Mouse (Mus musculus): ENCODE results near the gene Adgrb3. TPM values are rescaled to one million over a fixed set of nuclear protein-coding genes. Genes with fewer than 3 reads are reported as not detected.

Gene Adgrb3
- polyA plus RNA-seq, 1 experiment from 2014 or later: 2.9 TPM

GRCm38 (mm10) chr1:25189261-25189660 lies 640.2 kb downstream of the Adgrb3 start:
- no peaks in the 10 kb centered on the region for H3K27me3 ChIP-seq (replicated peaks; ENCODE audit: control insufficient read depth, insufficient read depth, low read length)
- H3K4me1 ChIP-seq (ENCODE audit: control insufficient read depth, insufficient read depth, low read length): peaks cover 9% of the 10 kb centered on the region; the same call in 1 of the 2 replicates
- peak; percentile 44 for DNase-seq (ENCODE audit: low spot score)
- H3K4me3 ChIP-seq (ENCODE audit: low read depth, low read length): no peak overlapping the region
- no peaks in the 10 kb centered on the region for H3K9me3 ChIP-seq (ENCODE audit: control insufficient read depth, low read length)
- WGBS: 36% methylated on average over 9 of the region's 9 CpGs
- 0 out of 2 replicates have a peak overlapping the region, but pooled peaks have one; percentile 10 for H3K4me2 ChIP-seq (ENCODE audit: low read depth, low read length)
- ATAC-seq (ENCODE audit: low read depth): no peak
- H3K9ac ChIP-seq (ENCODE audit: low read depth, low read length): no peak overlapping the region
- H3K36me3 ChIP-seq (ENCODE audit: control insufficient read depth, insufficient read depth, low read length): no peaks in the 10 kb centered on the region
- H3K27ac ChIP-seq (replicated peaks; ENCODE audit: low read depth, low read length): no peak overlapping the region

DNA sequence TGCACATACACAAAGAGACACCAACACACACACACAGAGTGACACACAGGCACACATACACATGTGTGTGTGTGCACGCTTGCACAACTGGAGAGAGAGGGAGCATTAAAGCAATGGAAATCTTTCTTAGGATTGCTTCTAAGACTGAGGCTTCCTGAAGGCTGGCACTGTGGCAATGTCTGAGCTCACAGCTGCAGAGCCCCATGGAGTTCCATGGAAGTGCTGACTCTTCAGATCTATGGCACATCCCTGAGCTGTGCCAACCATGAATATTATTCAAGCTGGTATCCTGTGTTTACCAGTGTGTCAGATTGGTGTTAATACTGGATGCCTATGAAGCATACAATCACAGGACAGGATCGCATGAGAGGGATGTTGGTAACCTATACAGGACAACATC lies 643.6 kb downstream of the Adgrb3 start:
- H3K36me3 ChIP-seq (ENCODE audit: control insufficient read depth, insufficient read depth, low read length): no peaks in the 10 kb centered on the region
- ATAC-seq (ENCODE audit: low read depth): no peak
- peaks cover 9% of the 10 kb centered on the region; the same call in 1 of the 2 replicates for H3K4me1 ChIP-seq (ENCODE audit: control insufficient read depth, insufficient read depth, low read length)
- no peak for DNase-seq (ENCODE audit: low spot score)
- H3K4me3 ChIP-seq (ENCODE audit: low read depth, low read length): no peak overlapping the region
- no peak overlapping the region for H3K27ac ChIP-seq (replicated peaks; ENCODE audit: low read depth, low read length)
- H3K4me2 ChIP-seq (ENCODE audit: low read depth, low read length): no peak overlapping the region
- H3K9ac ChIP-seq (ENCODE audit: low read depth, low read length): no peak overlapping the region
- no peaks in the 10 kb centered on the region for H3K9me3 ChIP-seq (ENCODE audit: control insufficient read depth, low read length)
- H3K27me3 ChIP-seq (replicated peaks; ENCODE audit: control insufficient read depth, insufficient read depth, low read length): no peaks in the 10 kb centered on the region
- 86% methylated on average over 2 of the region's 2 CpGs for WGBS

- Histone ChIP-seq H3K27ac (replicated peaks; ENCODE audit: low read depth, low read length) (no peak overlapping the region), H3K9ac (ENCODE audit: low read depth, low read length) (no peak overlapping the region), H3K4me3 (ENCODE audit: low read depth, low read length) (no peak overlapping the region), H3K4me1 (ENCODE audit: control insufficient read depth, insufficient read depth, low read length) (peaks cover 8% of the 10 kb centered on the region; the same call in 1 of the 2 replicates), H3K4me2 (ENCODE audit: low read depth, low read length) (no peak overlapping the region), H3K36me3 (ENCODE audit: control insufficient read depth, insufficient read depth, low read length) (no peaks in the 10 kb centered on the region), H3K9me3 (ENCODE audit: control insufficient read depth, low read length) (no peaks in the 10 kb centered on the region), H3K27me3 (replicated peaks; ENCODE audit: control insufficient read depth, insufficient read depth, low read length) (no peaks in the 10 kb centered on the region)
- WGBS: 60% methylated on average over 2 of the region's 2 CpGs
- DNase-seq (ENCODE audit: low spot score): no peak
- ATAC-seq (ENCODE audit: low read depth): no peak
Measured at GRCm38 (mm10) chr1:25181881-25182280, 647.6 kb downstream of the Adgrb3 start.

DNA sequence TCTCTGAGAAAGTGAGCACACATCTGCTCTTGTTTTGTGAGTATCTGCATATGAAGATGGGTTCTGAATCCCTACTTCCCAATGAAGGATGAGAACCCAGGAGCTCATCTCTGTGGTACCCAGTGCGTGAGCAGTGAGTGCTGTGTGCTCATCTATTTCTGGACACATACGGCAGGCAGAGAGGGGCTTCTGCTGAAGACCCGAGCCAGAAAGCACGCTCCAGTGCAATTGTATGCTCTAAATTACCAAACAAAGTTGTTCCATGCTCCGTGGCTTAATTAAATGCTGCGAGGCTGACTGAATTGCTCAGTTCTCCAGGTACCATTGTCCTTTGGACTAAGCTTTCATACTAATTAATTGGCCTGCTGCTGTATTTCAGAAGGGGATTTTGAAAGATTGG lies 648.9 kb downstream of the Adgrb3 start:
- no peak overlapping the region for H3K4me3 ChIP-seq (ENCODE audit: low read depth, low read length)

GRCm38 (mm10) chr1:25179860-25180582 lies 649.5 kb downstream of the Adgrb3 start:
- Histone ChIP-seq H3K4me1 (ENCODE audit: control insufficient read depth, insufficient read depth, low read length) (peaks cover 8% of the 10 kb centered on the region; the same call in 1 of the 2 replicates), H3K27me3 (replicated peaks; ENCODE audit: control insufficient read depth, insufficient read depth, low read length) (no peaks in the 10 kb centered on the region), H3K9ac (ENCODE audit: low read depth, low read length) (no peak overlapping the region), H3K4me3 (ENCODE audit: low read depth, low read length) (no peak overlapping the region), H3K4me2 (ENCODE audit: low read depth, low read length) (no peak overlapping the region), H3K27ac (replicated peaks; ENCODE audit: low read depth, low read length) (no peak overlapping the region), H3K9me3 (ENCODE audit: control insufficient read depth, low read length) (no peaks in the 10 kb centered on the region), H3K36me3 (ENCODE audit: control insufficient read depth, insufficient read depth, low read length) (no peaks in the 10 kb centered on the region)
- ATAC-seq (ENCODE audit: low read depth) (no peak), DNase-seq (ENCODE audit: low spot score) (no peak)
- 62% methylated on average over 9 of the region's 9 CpGs for WGBS

More for the DNA sequence above, 648.9 kb downstream of the Adgrb3 start:
- no peak overlapping the region for H3K9ac ChIP-seq (ENCODE audit: low read depth, low read length)
- H3K27me3 ChIP-seq (replicated peaks; ENCODE audit: control insufficient read depth, insufficient read depth, low read length): no peaks in the 10 kb centered on the region
- no peak for ATAC-seq (ENCODE audit: low read depth)
- H3K27ac ChIP-seq (replicated peaks; ENCODE audit: low read depth, low read length): no peak overlapping the region
- WGBS: 51% methylated on average over 6 of the region's 6 CpGs
- H3K36me3 ChIP-seq (ENCODE audit: control insufficient read depth, insufficient read depth, low read length): no peaks in the 10 kb centered on the region
- H3K4me2 ChIP-seq (ENCODE audit: low read depth, low read length): no peak overlapping the region
- H3K9me3 ChIP-seq (ENCODE audit: control insufficient read depth, low read length): no peaks in the 10 kb centered on the region
- peaks cover 8% of the 10 kb centered on the region; the same call in 1 of the 2 replicates for H3K4me1 ChIP-seq (ENCODE audit: control insufficient read depth, insufficient read depth, low read length)
- no peak for DNase-seq (ENCODE audit: low spot score)

- H3K4me1 ChIP-seq (ENCODE audit: control insufficient read depth, insufficient read depth, low read length): peaks cover 8% of the 10 kb centered on the region; the same call in 1 of the 2 replicates
- H3K27ac ChIP-seq (replicated peaks; ENCODE audit: low read depth, low read length): no peak overlapping the region
- H3K4me3 ChIP-seq (ENCODE audit: low read depth, low read length): no peak overlapping the region
- no peaks in the 10 kb centered on the region for H3K36me3 ChIP-seq (ENCODE audit: control insufficient read depth, insufficient read depth, low read length)
- no peak for DNase-seq (ENCODE audit: low spot score)
- ATAC-seq (ENCODE audit: low read depth): no peak
- H3K27me3 ChIP-seq (replicated peaks; ENCODE audit: control insufficient read depth, insufficient read depth, low read length): no peaks in the 10 kb centered on the region
- H3K9ac ChIP-seq (ENCODE audit: low read depth, low read length): peak overlapping the region; percentile 31; the same call in 1 of the 2 replicates
- H3K4me2 ChIP-seq (ENCODE audit: low read depth, low read length): peak overlapping the region; percentile 43
- 22% methylated on average over 21 of the region's 21 CpGs for WGBS
- H3K9me3 ChIP-seq (ENCODE audit: control insufficient read depth, low read length): no peaks in the 10 kb centered on the region
Measured at GRCm38 (mm10) chr1:25178347-25179130, 651.0 kb downstream of the Adgrb3 start.

- WGBS: 91% methylated on average over 5 of the region's 5 CpGs
- Histone ChIP-seq H3K9ac (ENCODE audit: low read depth, low read length) (no peak overlapping the region), H3K4me1 (ENCODE audit: control insufficient read depth, insufficient read depth, low read length) (no peaks in the 10 kb centered on the region), H3K27ac (replicated peaks; ENCODE audit: low read depth, low read length) (no peak overlapping the region), H3K9me3 (ENCODE audit: control insufficient read depth, low read length) (no peaks in the 10 kb centered on the region), H3K4me2 (ENCODE audit: low read depth, low read length) (no peak overlapping the region), H3K27me3 (replicated peaks; ENCODE audit: control insufficient read depth, insufficient read depth, low read length) (no peaks in the 10 kb centered on the region), H3K4me3 (ENCODE audit: low read depth, low read length) (no peak overlapping the region), H3K36me3 (ENCODE audit: control insufficient read depth, insufficient read depth, low read length) (no peaks in the 10 kb centered on the region)
- DNase-seq (ENCODE audit: low spot score) (no peak), ATAC-seq (ENCODE audit: low read depth) (no peak)
Measured at GRCm38 (mm10) chr1:25167120-25167519, 662.4 kb downstream of the Adgrb3 start.

DNA sequence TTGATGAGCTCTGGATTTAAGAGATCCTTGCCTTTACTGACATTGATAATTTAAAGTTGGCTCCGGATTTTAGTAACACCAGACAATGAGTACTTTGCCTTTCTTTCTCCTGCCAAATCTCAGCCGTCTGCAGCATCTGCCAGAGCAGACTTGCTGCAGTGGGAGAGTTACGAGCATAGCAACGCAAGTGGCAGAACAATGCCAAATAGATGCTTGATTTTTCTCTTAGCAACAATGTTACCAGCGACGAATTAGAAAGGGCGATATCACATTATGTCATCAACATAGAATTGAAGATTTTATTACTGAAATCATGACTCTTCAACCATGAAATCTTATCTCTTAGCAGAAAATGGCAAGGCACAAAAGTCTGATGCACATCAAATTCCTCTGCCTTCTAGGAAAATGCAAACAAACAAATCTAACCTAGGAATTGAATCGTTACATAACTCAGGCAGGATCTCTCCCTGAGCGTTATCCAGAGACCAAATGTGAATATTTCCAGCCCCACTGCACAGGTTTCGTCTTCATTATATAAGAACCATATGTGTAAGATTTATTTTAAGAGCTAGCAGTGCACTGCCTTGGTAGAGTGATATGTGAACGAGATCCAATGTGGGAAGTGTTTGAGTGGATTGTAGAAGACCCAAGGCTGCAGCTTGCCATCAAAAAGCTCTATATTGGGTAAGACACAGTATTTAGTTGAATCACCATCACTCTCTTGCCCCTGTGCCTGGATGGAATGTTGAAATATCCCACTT lies 663.3 kb downstream of the Adgrb3 start:
- Histone ChIP-seq H3K4me3 (ENCODE audit: low read depth, low read length) (no peak overlapping the region), H3K27ac (replicated peaks; ENCODE audit: low read depth, low read length) (0 out of 2 replicates have a peak overlapping the region, but pooled peaks have one; percentile 21), H3K36me3 (ENCODE audit: control insufficient read depth, insufficient read depth, low read length) (no peaks in the 10 kb centered on the region), H3K27me3 (replicated peaks; ENCODE audit: control insufficient read depth, insufficient read depth, low read length) (no peaks in the 10 kb centered on the region), H3K9me3 (ENCODE audit: control insufficient read depth, low read length) (no peaks in the 10 kb centered on the region), H3K4me1 (ENCODE audit: control insufficient read depth, insufficient read depth, low read length) (no peaks in the 10 kb centered on the region), H3K9ac (ENCODE audit: low read depth, low read length) (no peak overlapping the region), H3K4me2 (ENCODE audit: low read depth, low read length) (no peak overlapping the region)
- 56% methylated on average over 11 of the region's 11 CpGs for WGBS
- DNase-seq (ENCODE audit: low spot score): peak; percentile 52
- no peak; the same call in 1 of the 2 replicates for ATAC-seq (ENCODE audit: low read depth)

All from embryonic facial prominence, embryonic 14.5 days (tissue).